Mouse (Mus musculus): Measurements from ENCODE around the gene Ank2.

- TF ChIP-seq CTCF (conservative IDR thresholded peaks at IDR 0.05; ENCODE audit: insufficient read depth, insufficient read length, low read depth, low read length) = no peak
- no peak for TF ChIP-seq POLR2A (IDR thresholded peaks at IDR 0.05; ENCODE audit: low read depth, low read length)
Observed at GRCm38 (mm10) chr3:127267846-127268245, 231.3 kb downstream of the Ank2 start.

All from kidney, adult 2 months (tissue).